Mouse (Mus musculus): Measurements from ENCODE around the gene Eef1a1.

DNA sequence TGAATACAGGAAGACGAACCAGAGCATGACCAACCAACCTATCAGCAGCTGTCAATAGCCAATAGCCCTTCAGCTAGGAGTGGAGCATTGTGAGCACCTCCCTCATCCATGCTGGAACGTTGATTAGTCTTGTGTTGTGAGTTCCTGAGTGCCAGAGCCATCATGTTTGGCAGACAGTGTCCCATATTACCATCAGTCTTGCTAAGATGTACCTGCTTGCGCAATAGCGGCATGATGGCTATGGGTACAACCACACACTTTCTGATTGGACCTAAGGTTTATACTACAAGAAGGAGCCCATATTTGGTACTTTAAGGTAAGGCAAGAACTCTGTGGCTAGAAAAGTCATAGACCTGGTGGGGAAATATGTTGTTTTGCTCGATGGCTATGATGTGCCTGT, 22.8 kb upstream of the Eef1a1 start:
- TF ChIP-seq POLR2A (IDR thresholded peaks at IDR 0.05; ENCODE audit: borderline replicate concordance, insufficient read depth, low read length) (no peak), CTCF (IDR thresholded peaks at IDR 0.05; ENCODE audit: borderline replicate concordance, insufficient read depth, low read depth, low read length) (no peak)
